Mouse (Mus musculus): ENCODE results near the gene Usp34.

- TF ChIP-seq GATA1 (IDR thresholded peaks at IDR 0.05; ENCODE audit: borderline replicate concordance, low read length) (no peak), FLI1 (IDR thresholded peaks at IDR 0.05; ENCODE audit: low read length) (no peak)
Observed at GRCm38 (mm10) chr11:23497718-23498509, 191.2 kb downstream of the Usp34 start, which contains the start of gene Ahsa2.
